Comparison of ENCODE assay signal across 25 mouse cellular contexts in genomic region chr5:150453490-150453889, GRCm38 (mm10).
DNase-seq lines count a peak whose midpoint lies in the region; ATAC-seq and TF ChIP-seq lines count a peak whose summit lies in the region.
"Had no signal": no experiment of that assay in that cellular context is flagged by ENCODE, and none has a peak within 500 bp of the region (broad histone marks: within the 10 kb centered on the region; RNA-seq: fewer than 3 reads in every experiment).

No protein-coding gene starts in this region.

- no peak for TF ChIP-seq POLR2A in heart, adult 2 months (IDR thresholded peaks at IDR 0.05; ENCODE audit: insufficient read depth, low read depth, low read length)

- H3K9me3 ChIP-seq in heart, embryonic 10.5 days: peaks cover 4% of the 10 kb centered on the region
- H3K9me3 ChIP-seq in liver, embryonic 14.5 days (ENCODE audit: control insufficient read depth, low read length): no peaks in the 10 kb centered on the region; the same call in 1 of the 2 replicates
- H3K9me3 ChIP-seq in liver, embryonic 11.5 days (ENCODE audit: control insufficient read depth, low read length): peaks cover 7% of the 10 kb centered on the region
- H3K9me3 ChIP-seq: forebrain, embryonic 15.5 days; heart, embryonic 15.5 days; stomach, embryonic 15.5 days had no signal

- H3K4me2 ChIP-seq in liver, embryonic 14.5 days (ENCODE audit: low read depth): no peak overlapping the region
- no peak overlapping the region for H3K4me2 ChIP-seq in liver, embryonic 11.5 days
- H3K4me2 ChIP-seq: embryonic facial prominence, embryonic 13.5 days; forebrain, embryonic 15.5 days; heart, embryonic 15.5 days; liver, embryonic 13.5 days; neural tube, embryonic 15.5 days; stomach, embryonic 15.5 days had no signal

- ATAC-seq in liver, embryonic 14.5 days (ENCODE audit: insufficient read depth): no peak
- ATAC-seq in liver, embryonic 11.5 days (replicated peaks; ENCODE audit: low FRiP score): no peak
- ATAC-seq in monocyte, adult 5-6 weeks (replicated peaks; ENCODE audit: insufficient number of reproducible peaks, low FRiP score, low TSS enrichment, poor library complexity, severe bottlenecking): no peak
- ATAC-seq: forebrain, embryonic 15.5 days; hindbrain, embryonic 16.5 days had no signal

- H3K4me3 ChIP-seq in heart, adult 2 months: no peak overlapping the region
- no peak overlapping the region for H3K4me3 ChIP-seq in heart, embryonic 10.5 days
- H3K4me3 ChIP-seq in liver, embryonic 14.5 days (ENCODE audit: insufficient read depth in 1 of 2, low read depth in 2 of 2, low read length in 2 of 2): no peak overlapping the region
- no peak overlapping the region for H3K4me3 ChIP-seq in liver, embryonic 11.5 days (ENCODE audit: low read depth, low read length)
- H3K4me3 ChIP-seq: embryonic facial prominence, embryonic 13.5 days; forebrain, embryonic 15.5 days; heart, embryonic 15.5 days; liver, embryonic 13.5 days; neural tube, embryonic 15.5 days; stomach, embryonic 15.5 days had no signal

- no peak overlapping the region; the same call in 1 of the 2 replicates for H3K27ac ChIP-seq in heart, adult 2 months
- no peak overlapping the region for H3K27ac ChIP-seq in heart, embryonic 10.5 days
- H3K27ac ChIP-seq in liver, embryonic 14.5 days: no peak overlapping the region
- H3K27ac ChIP-seq in liver, embryonic 11.5 days (ENCODE audit: low read depth, low read length): no peak overlapping the region
- H3K27ac ChIP-seq: embryonic facial prominence, embryonic 13.5 days; forebrain, embryonic 15.5 days; heart, embryonic 15.5 days; liver, embryonic 13.5 days; neural tube, embryonic 15.5 days; stomach, embryonic 15.5 days had no signal

- H3K4me1 ChIP-seq in heart, adult 2 months (ENCODE audit: control insufficient read depth, insufficient read depth, low read length): peaks cover 3% of the 10 kb centered on the region
- no peaks in the 10 kb centered on the region for H3K4me1 ChIP-seq in heart, embryonic 10.5 days
- no peaks in the 10 kb centered on the region for H3K4me1 ChIP-seq in liver, embryonic 14.5 days (replicated peaks; ENCODE audit: control insufficient read depth in 2 of 2, insufficient read depth in 2 of 2, low read length in 1 of 2)
- no peaks in the 10 kb centered on the region for H3K4me1 ChIP-seq in liver, embryonic 11.5 days (replicated peaks; ENCODE audit: control insufficient read depth, insufficient read depth, low read length)
- H3K4me1 ChIP-seq: forebrain, embryonic 15.5 days; liver, embryonic 13.5 days; stomach, embryonic 15.5 days had no signal

- H3K79me2 ChIP-seq in heart, adult 2 months (replicated peaks; ENCODE audit: control insufficient read depth, insufficient read depth, low read length): no peaks in the 10 kb centered on the region

- no peak for TF ChIP-seq EP300 in heart, adult 2 months (IDR thresholded peaks at IDR 0.05; ENCODE audit: insufficient read depth, low read depth, low read length)
- TF ChIP-seq EP300 in liver, embryonic 14.5 days (IDR thresholded peaks at IDR 0.05; ENCODE audit: low read depth): no peak

- no peaks in the 10 kb centered on the region for H3K27me3 ChIP-seq in heart, adult 2 months (ENCODE audit: control insufficient read depth, insufficient read depth, low read length)
- no peaks in the 10 kb centered on the region for H3K27me3 ChIP-seq in heart, embryonic 10.5 days (ENCODE audit: insufficient read depth, poor library complexity, severe bottlenecking)
- no peaks in the 10 kb centered on the region for H3K27me3 ChIP-seq in liver, embryonic 14.5 days (ENCODE audit: control insufficient read depth, insufficient read depth, low read length)
- no peaks in the 10 kb centered on the region for H3K27me3 ChIP-seq in liver, embryonic 11.5 days (replicated peaks; ENCODE audit: control insufficient read depth, insufficient read depth, low read length)
- H3K27me3 ChIP-seq: embryonic facial prominence, embryonic 13.5 days; forebrain, embryonic 15.5 days; heart, embryonic 15.5 days; liver, embryonic 13.5 days; neural tube, embryonic 15.5 days; stomach, embryonic 15.5 days had no signal

- no peak for DNase-seq in heart, adult 2 months
- no peak for DNase-seq in heart, embryonic 10.5 days (ENCODE audit: low spot score)
- DNase-seq in liver, embryonic 14.5 days (ENCODE audit: low read depth in 3 of 3, low spot score in 3 of 3): no peak
- DNase-seq in liver, embryonic 11.5 days (ENCODE audit: low spot score): no peak
- DNase-seq in ES-CJ7 (ENCODE audit: low read depth, low spot score): peak; percentile 39
- peak; percentile 13 for DNase-seq in induced T-regulatory cell, adult 2 months (ENCODE audit: low read depth)
- DNase-seq in adrenal gland, adult 8-10 months: no peak
- DNase-seq: adrenal gland, postnatal 10 days; gastrocnemius, postnatal 36 days; heart, postnatal 4 days; kidney, adult 18-20 months; kidney, postnatal 10 days; left cerebral cortex, postnatal 4 days; liver, embryonic 13.5 days; lung, postnatal 10 days; midbrain, embryonic 14.5 days; spleen, adult 18-20 months had no signal

- H3K9ac ChIP-seq in heart, adult 2 months (ENCODE audit: low read depth, low read length): no peak overlapping the region
- H3K9ac ChIP-seq in liver, embryonic 14.5 days (replicated peaks): no peak overlapping the region
- no peak overlapping the region for H3K9ac ChIP-seq in liver, embryonic 11.5 days (ENCODE audit: low read depth, low read length)
- H3K9ac ChIP-seq: embryonic facial prominence, embryonic 13.5 days; forebrain, embryonic 15.5 days; heart, embryonic 15.5 days; liver, embryonic 13.5 days; neural tube, embryonic 15.5 days; stomach, embryonic 15.5 days had no signal

- intact Hi-C loops in heart, adult 2 months (cut with DNase I): loop anchor here (2.0 to 10.0 kb wide), 2 partner anchors 25 to 211 kb away; partner anchors contain the start of gene N4bp2l2

- TF ChIP-seq CTCF in heart, adult 2 months (IDR thresholded peaks at IDR 0.05): peak; percentile 41
- peak; percentile 25; the same call in 1 of the 2 replicates for TF ChIP-seq CTCF in liver, embryonic 14.5 days (IDR thresholded peaks at IDR 0.05; ENCODE audit: low read depth)

- peaks cover 14% of the 10 kb centered on the region for H3K36me3 ChIP-seq in heart, adult 2 months (ENCODE audit: control insufficient read depth, insufficient read depth, low read length)
- peaks cover 89% of the 10 kb centered on the region for H3K36me3 ChIP-seq in heart, embryonic 10.5 days
- H3K36me3 ChIP-seq in liver, embryonic 14.5 days (replicated peaks; ENCODE audit: control insufficient read depth, insufficient read depth, low read depth): no peaks in the 10 kb centered on the region
- H3K36me3 ChIP-seq in liver, embryonic 11.5 days (ENCODE audit: control insufficient read depth, insufficient read depth, low read length): peaks cover 4% of the 10 kb centered on the region
- H3K36me3 ChIP-seq: G1E had no signal

- WGBS in heart, adult 2 months: 85% methylated on average over 4 of the region's 4 CpGs
- WGBS in heart, embryonic 10.5 days: 81% methylated on average over 4 of the region's 4 CpGs
- 64% methylated on average over 4 of the region's 4 CpGs for WGBS in liver, embryonic 14.5 days (ENCODE audit: insufficient replicate concordance)
- WGBS in liver, embryonic 11.5 days: 82% methylated on average over 4 of the region's 4 CpGs

Comparison
In these comparisons a context has a peak if more than half of its experiments do, and no peak if none do; other contexts are left out.
1. DNase-seq: peak in ES-CJ7 (single experiment) and induced T-regulatory cell, adult 2 months (single experiment); none in heart, adult 2 months (0 of 2), heart, embryonic 10.5 days (single experiment), liver, embryonic 14.5 days (0 of 3), liver, embryonic 11.5 days (single experiment) and adrenal gland, adult 8-10 months (single experiment).